Comparison of ENCODE assay signal across 8 mouse cellular contexts in the genomic region with DNA sequence AAGGTAGTCTGAATTCAATTTTAAA. TPM values are rescaled to one million over a fixed set of nuclear protein-coding genes. Genes with fewer than 3 reads are reported as not detected.
DNase-seq lines count a peak whose midpoint lies in the region; ATAC-seq lines count a peak whose summit lies in the region.

Gene Cish (plus strand): TSS at position 11 of the 25 bp plus-strand sequence.

- peaks cover 8% of the 10 kb centered on the region; the same call in 1 of the 2 replicates for H3K4me1 ChIP-seq in kidney, embryonic 14.5 days (ENCODE audit: control insufficient read depth, insufficient read depth, low read length)
- peaks cover 18 to 36% of the 10 kb centered on the region in 2 experiments for H3K4me1 ChIP-seq in heart, embryonic 14.5 days (ENCODE audit: control insufficient read depth in 2 of 2, insufficient read depth in 2 of 2, low read length in 2 of 2)
- peaks cover 57% of the 10 kb centered on the region for H3K4me1 ChIP-seq in liver, embryonic 12.5 days

- no peaks in the 10 kb centered on the region for H3K9me3 ChIP-seq in kidney, embryonic 14.5 days (ENCODE audit: control insufficient read depth, low read length)
- no peaks in the 10 kb centered on the region for H3K9me3 ChIP-seq in heart, embryonic 14.5 days (ENCODE audit: control insufficient read depth, low read length)
- H3K9me3 ChIP-seq in liver, embryonic 12.5 days (replicated peaks): no peaks in the 10 kb centered on the region

- ATAC-seq in kidney, embryonic 14.5 days (ENCODE audit: low FRiP score, low TSS enrichment): no peak
- no peak for ATAC-seq in heart, embryonic 14.5 days (ENCODE audit: insufficient number of reproducible peaks, insufficient read depth, low FRiP score, low read depth)
- ATAC-seq in liver, embryonic 12.5 days: no peak

- DNase-seq in kidney, adult 8-10 months: no peak
- DNase-seq in adrenal gland, postnatal 25 days: no peak
- DNase-seq in cerebellum, postnatal 10 days: no peak
- DNase-seq in adipocyte (ENCODE audit: low spot score): no peak
- DNase-seq in thymus, postnatal 10 days (ENCODE audit: low spot score in 2 of 2): no peak

- peak within 1 kb of the TSS; percentile 75 for H3K4me2 ChIP-seq in kidney, embryonic 14.5 days (replicated peaks; ENCODE audit: low read depth, low read length)
- H3K4me2 ChIP-seq in heart, embryonic 14.5 days (ENCODE audit: low read length): peak within 1 kb of the TSS; percentile 59
- peak within 1 kb of the TSS; percentile 93 for H3K4me2 ChIP-seq in liver, embryonic 12.5 days

- H3K27me3 ChIP-seq in kidney, embryonic 14.5 days (ENCODE audit: control insufficient read depth, insufficient read depth, low read length): peaks cover 9% of the 10 kb centered on the region; the same call in 1 of the 2 replicates
- H3K27me3 ChIP-seq in heart, embryonic 14.5 days (ENCODE audit: control insufficient read depth, insufficient read depth, low read length): no peaks in the 10 kb centered on the region
- H3K27me3 ChIP-seq in liver, embryonic 12.5 days (replicated peaks): peaks cover 25% of the 10 kb centered on the region; the same call in 1 of the 2 replicates

- H3K9ac ChIP-seq in kidney, embryonic 14.5 days (ENCODE audit: low read depth, low read length): peak within 1 kb of the TSS; percentile 58
- H3K9ac ChIP-seq in heart, embryonic 14.5 days (ENCODE audit: low read length): peak within 1 kb of the TSS; percentile 82
- H3K9ac ChIP-seq in liver, embryonic 12.5 days: peak within 1 kb of the TSS; percentile 84

- H3K4me3 ChIP-seq in kidney, embryonic 14.5 days (ENCODE audit: low read length): peak within 1 kb of the TSS; percentile 65
- peak within 1 kb of the TSS; percentile 69 to 74 for H3K4me3 ChIP-seq in heart, embryonic 14.5 days (ENCODE audit: control insufficient read depth in 1 of 2, insufficient read depth in 1 of 2, low read depth in 1 of 2, low read length in 2 of 2)
- H3K4me3 ChIP-seq in liver, embryonic 12.5 days: peak within 1 kb of the TSS; percentile 81

- peak within 1 kb of the TSS; percentile 20; the same call in 1 of the 2 replicates for H3K27ac ChIP-seq in kidney, embryonic 14.5 days (ENCODE audit: low read depth, low read length)
- H3K27ac ChIP-seq in heart, embryonic 14.5 days (replicated peaks in 1 of 2; ENCODE audit: control insufficient read depth in 1 of 2, insufficient read depth in 1 of 2, low read depth in 2 of 2, low read length in 2 of 2): peak within 1 kb of the TSS; percentile 79 to 87
- peak within 1 kb of the TSS; percentile 96 for H3K27ac ChIP-seq in liver, embryonic 12.5 days

- peaks cover 7% of the 10 kb centered on the region; the same call in 1 of the 2 replicates for H3K36me3 ChIP-seq in kidney, embryonic 14.5 days (ENCODE audit: control insufficient read depth, insufficient read depth, low read length)
- H3K36me3 ChIP-seq in heart, embryonic 14.5 days (ENCODE audit: control insufficient read depth, insufficient read depth, low read length): peaks cover 12% of the 10 kb centered on the region
- peaks cover 11% of the 10 kb centered on the region for H3K36me3 ChIP-seq in liver, embryonic 12.5 days

RNA-seq across cellular contexts. Expression of gene Cish, which starts in this region (rescaled TPM):
- polyA plus RNA-seq in kidney, embryonic 14.5 days (2014; fragmentation: Nextera tagmentation; extraction: Ambion mirVana): 6.3 and 7.1 TPM in 2 replicates
- 8.1 and 14.9 TPM in 2 replicates for total RNA-seq in adrenal gland, postnatal 25 days (2021)
- polyA plus RNA-seq in heart, embryonic 14.5 days (2014; fragmentation: Nextera tagmentation; extraction: Ambion mirVana): 14.7 and 14.9 TPM in 2 replicates
- polyA plus RNA-seq in liver, embryonic 12.5 days (2016; fragmentation: Nextera tagmentation; extraction: Ambion mirVana): 16.2 and 18.1 TPM in 2 replicates

Comparison
In these comparisons a context has a peak if more than half of its experiments do, and no peak if none do; other contexts are left out.
1. H3K27ac ChIP-seq: peak in every context shown above with its lines; median percentile 96 in liver, embryonic 12.5 days; 83 in heart, embryonic 14.5 days; 20 in kidney, embryonic 14.5 days.